Mouse (Mus musculus): ENCODE data around the gene Mlycd. TPM values are rescaled to one million over a fixed set of nuclear protein-coding genes. Genes with fewer than 3 reads are reported as not detected.

The Mlycd gene
- polyA plus RNA-seq, 1 experiment from 2014 or later = 16.6 TPM

GRCm38 (mm10) chr8:119434569-119434968 is 39.9 kb downstream of the Mlycd start:
- Histone ChIP-seq H3K27me3 (replicated peaks; ENCODE audit: control insufficient read depth, insufficient read depth, low read length) (no peaks in the 10 kb centered on the region), H3K9me3 (replicated peaks; ENCODE audit: control insufficient read depth, low read length) (no peaks in the 10 kb centered on the region), H3K4me1 (ENCODE audit: control insufficient read depth, insufficient read depth, low read length) (no peaks in the 10 kb centered on the region), H3K36me3 (ENCODE audit: control insufficient read depth, insufficient read depth, low read length) (no peaks in the 10 kb centered on the region), H3K27ac (ENCODE audit: low read depth, low read length) (no peak overlapping the region), H3K4me3 (ENCODE audit: low read depth, low read length) (no peak overlapping the region), H3K9ac (ENCODE audit: low read length) (no peak overlapping the region), H3K4me2 (ENCODE audit: low read length) (no peak overlapping the region)
- DNase-seq (ENCODE audit: low spot score) (no peak), ATAC-seq (no peak)
- WGBS = 89% methylated on average over 6 of the region's 6 CpGs

DNA sequence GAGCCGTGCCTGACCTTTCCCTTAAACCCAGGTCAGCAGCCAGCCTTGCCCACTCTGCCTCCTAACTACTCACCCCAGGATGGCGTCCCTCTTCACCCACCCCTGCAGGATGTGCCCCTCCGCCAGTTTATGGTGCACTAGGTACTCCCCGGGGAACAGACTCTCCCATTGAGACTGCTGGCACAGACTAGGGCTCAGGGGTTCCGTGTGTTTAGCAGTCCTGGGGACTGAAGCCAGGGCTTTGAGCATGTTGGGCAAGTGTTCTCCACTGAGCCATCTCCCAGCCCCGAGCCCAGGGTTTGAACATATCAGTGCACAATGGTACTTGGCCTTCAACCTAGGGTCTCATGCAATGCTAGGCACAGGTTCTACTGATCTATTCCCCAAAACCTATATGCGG is 40.8 kb downstream of the Mlycd start:
- Histone ChIP-seq H3K36me3 (ENCODE audit: control insufficient read depth, insufficient read depth, low read length) (no peaks in the 10 kb centered on the region), H3K4me3 (ENCODE audit: low read depth, low read length) (no peak overlapping the region), H3K27ac (ENCODE audit: low read depth, low read length) (no peak overlapping the region), H3K4me2 (ENCODE audit: low read length) (no peak overlapping the region), H3K9ac (ENCODE audit: low read length) (no peak overlapping the region), H3K9me3 (replicated peaks; ENCODE audit: control insufficient read depth, low read length) (no peaks in the 10 kb centered on the region), H3K27me3 (replicated peaks; ENCODE audit: control insufficient read depth, insufficient read depth, low read length) (no peaks in the 10 kb centered on the region), H3K4me1 (ENCODE audit: control insufficient read depth, insufficient read depth, low read length) (no peaks in the 10 kb centered on the region)
- ATAC-seq = no peak
- no peak for DNase-seq (ENCODE audit: low spot score)
- WGBS = 92% methylated on average over 7 of the region's 7 CpGs

DNA sequence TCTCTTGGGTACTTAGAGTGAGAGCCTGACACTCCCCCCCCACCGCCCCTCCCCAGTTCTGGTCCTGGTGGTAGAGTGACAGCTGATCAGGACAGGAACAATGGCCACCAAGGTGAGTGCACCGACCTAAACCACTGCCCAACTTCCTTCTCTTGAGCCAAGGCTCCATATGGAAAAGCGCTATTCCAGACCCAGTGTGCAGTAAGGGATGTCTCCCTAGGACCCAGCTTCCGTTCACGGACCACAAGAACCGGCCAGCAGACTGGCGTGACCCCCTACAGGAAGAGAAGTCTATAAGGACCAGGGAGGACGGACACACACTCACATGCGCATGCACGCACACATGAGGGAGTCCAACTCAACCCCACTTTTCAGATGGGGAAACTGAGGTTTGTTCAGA is 41.7 kb downstream of the Mlycd start:
- DNase-seq (ENCODE audit: low spot score) (no peak), ATAC-seq (no peak)
- H3K4me2 ChIP-seq (ENCODE audit: low read length) = no peak overlapping the region
- no peaks in the 10 kb centered on the region for H3K27me3 ChIP-seq (replicated peaks; ENCODE audit: control insufficient read depth, insufficient read depth, low read length)
- no peak overlapping the region for H3K27ac ChIP-seq (ENCODE audit: low read depth, low read length)
- WGBS = 86% methylated on average over 10 of the region's 10 CpGs
- H3K9ac ChIP-seq (ENCODE audit: low read length) = no peak overlapping the region
- H3K36me3 ChIP-seq (ENCODE audit: control insufficient read depth, insufficient read depth, low read length) = no peaks in the 10 kb centered on the region
- H3K9me3 ChIP-seq (replicated peaks; ENCODE audit: control insufficient read depth, low read length) = no peaks in the 10 kb centered on the region
- no peaks in the 10 kb centered on the region for H3K4me1 ChIP-seq (ENCODE audit: control insufficient read depth, insufficient read depth, low read length)
- no peak overlapping the region for H3K4me3 ChIP-seq (ENCODE audit: low read depth, low read length)

GRCm38 (mm10) chr8:119436933-119437332 is 42.3 kb downstream of the Mlycd start:
- H3K4me1 ChIP-seq (ENCODE audit: control insufficient read depth, insufficient read depth, low read length) = no peaks in the 10 kb centered on the region
- 20% methylated on average over 9 of the region's 9 CpGs for WGBS
- no peak overlapping the region for H3K4me3 ChIP-seq (ENCODE audit: low read depth, low read length)
- H3K4me2 ChIP-seq (ENCODE audit: low read length) = no peak overlapping the region
- ATAC-seq = no peak
- no peaks in the 10 kb centered on the region for H3K9me3 ChIP-seq (replicated peaks; ENCODE audit: control insufficient read depth, low read length)
- H3K27ac ChIP-seq (ENCODE audit: low read depth, low read length) = no peak overlapping the region
- no peak overlapping the region for H3K9ac ChIP-seq (ENCODE audit: low read length)
- H3K36me3 ChIP-seq (ENCODE audit: control insufficient read depth, insufficient read depth, low read length) = no peaks in the 10 kb centered on the region
- DNase-seq (ENCODE audit: low spot score) = no peak
- H3K27me3 ChIP-seq (replicated peaks; ENCODE audit: control insufficient read depth, insufficient read depth, low read length) = no peaks in the 10 kb centered on the region; the same call in 1 of the 2 replicates

DNA sequence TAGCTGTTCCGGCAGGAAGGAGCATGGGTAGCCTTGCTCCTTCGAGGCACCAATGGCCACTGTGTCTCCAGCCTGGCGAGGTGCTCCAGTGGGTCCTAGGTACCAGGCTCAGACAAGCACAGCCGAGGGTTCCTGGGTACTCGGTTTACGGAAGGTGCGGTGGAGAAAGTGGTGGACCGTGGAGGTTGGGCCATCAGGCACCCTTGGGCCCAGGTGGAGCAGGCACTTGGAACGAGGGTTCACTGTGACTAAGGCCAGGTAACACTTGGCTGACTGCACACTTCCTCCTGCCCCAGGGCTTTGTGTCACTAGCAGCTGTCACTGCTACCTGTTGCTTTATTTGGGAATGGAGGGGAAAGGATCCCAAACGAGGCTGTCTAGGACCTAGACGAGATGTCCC is 42.8 kb downstream of the Mlycd start:
- DNase-seq (ENCODE audit: low spot score) (no peak), ATAC-seq (no peak)
- H3K27me3 ChIP-seq (replicated peaks; ENCODE audit: control insufficient read depth, insufficient read depth, low read length) = no peaks in the 10 kb centered on the region; the same call in 1 of the 2 replicates
- no peaks in the 10 kb centered on the region for H3K36me3 ChIP-seq (ENCODE audit: control insufficient read depth, insufficient read depth, low read length)
- H3K4me2 ChIP-seq (ENCODE audit: low read length) = no peak overlapping the region
- H3K9ac ChIP-seq (ENCODE audit: low read length) = no peak overlapping the region
- no peak overlapping the region for H3K27ac ChIP-seq (ENCODE audit: low read depth, low read length)
- WGBS = 65% methylated on average over 11 of the region's 11 CpGs
- H3K4me3 ChIP-seq (ENCODE audit: low read depth, low read length) = no peak overlapping the region
- no peaks in the 10 kb centered on the region for H3K4me1 ChIP-seq (ENCODE audit: control insufficient read depth, insufficient read depth, low read length)
- no peaks in the 10 kb centered on the region for H3K9me3 ChIP-seq (replicated peaks; ENCODE audit: control insufficient read depth, low read length)

GRCm38 (mm10) chr8:119438876-119439275 is 44.2 kb downstream of the Mlycd start:
- 82% methylated on average over 6 of the region's 6 CpGs for WGBS

GRCm38 (mm10) chr8:119439424-119439823 is 44.7 kb downstream of the Mlycd start:
- Histone ChIP-seq H3K36me3 (ENCODE audit: control insufficient read depth, insufficient read depth, low read length) (no peaks in the 10 kb centered on the region), H3K4me2 (ENCODE audit: low read length) (no peak overlapping the region), H3K27ac (ENCODE audit: low read depth, low read length) (no peak overlapping the region), H3K9ac (ENCODE audit: low read length) (no peak overlapping the region), H3K4me1 (ENCODE audit: control insufficient read depth, insufficient read depth, low read length) (no peaks in the 10 kb centered on the region), H3K4me3 (ENCODE audit: low read depth, low read length) (no peak overlapping the region), H3K9me3 (replicated peaks; ENCODE audit: control insufficient read depth, low read length) (no peaks in the 10 kb centered on the region), H3K27me3 (replicated peaks; ENCODE audit: control insufficient read depth, insufficient read depth, low read length) (no peaks in the 10 kb centered on the region; the same call in 1 of the 2 replicates)
- WGBS = 94% methylated on average over 2 of the region's 2 CpGs
- DNase-seq (ENCODE audit: low spot score) (no peak), ATAC-seq (no peak)

More at GRCm38 (mm10) chr8:119438876-119439275, 44.2 kb downstream of the Mlycd start:
- Histone ChIP-seq H3K27ac (ENCODE audit: low read depth, low read length) (no peak overlapping the region), H3K36me3 (ENCODE audit: control insufficient read depth, insufficient read depth, low read length) (no peaks in the 10 kb centered on the region), H3K27me3 (replicated peaks; ENCODE audit: control insufficient read depth, insufficient read depth, low read length) (no peaks in the 10 kb centered on the region; the same call in 1 of the 2 replicates), H3K4me3 (ENCODE audit: low read depth, low read length) (no peak overlapping the region), H3K4me2 (ENCODE audit: low read length) (no peak overlapping the region), H3K9ac (ENCODE audit: low read length) (no peak overlapping the region), H3K4me1 (ENCODE audit: control insufficient read depth, insufficient read depth, low read length) (no peaks in the 10 kb centered on the region), H3K9me3 (replicated peaks; ENCODE audit: control insufficient read depth, low read length) (no peaks in the 10 kb centered on the region)
- ATAC-seq (no peak), DNase-seq (ENCODE audit: low spot score) (no peak)

GRCm38 (mm10) chr8:119439893-119440249 is 45.2 kb downstream of the Mlycd start:
- DNase-seq (ENCODE audit: low spot score) (no peak), ATAC-seq (no peak)
- Histone ChIP-seq H3K27ac (ENCODE audit: low read depth, low read length) (no peak overlapping the region), H3K36me3 (ENCODE audit: control insufficient read depth, insufficient read depth, low read length) (no peaks in the 10 kb centered on the region), H3K27me3 (replicated peaks; ENCODE audit: control insufficient read depth, insufficient read depth, low read length) (no peaks in the 10 kb centered on the region; the same call in 1 of the 2 replicates), H3K4me1 (ENCODE audit: control insufficient read depth, insufficient read depth, low read length) (no peaks in the 10 kb centered on the region), H3K4me2 (ENCODE audit: low read length) (no peak overlapping the region), H3K9me3 (replicated peaks; ENCODE audit: control insufficient read depth, low read length) (no peaks in the 10 kb centered on the region), H3K9ac (ENCODE audit: low read length) (no peak overlapping the region), H3K4me3 (ENCODE audit: low read depth, low read length) (no peak overlapping the region)
- 67% methylated on average over 7 of the region's 7 CpGs for WGBS

DNA sequence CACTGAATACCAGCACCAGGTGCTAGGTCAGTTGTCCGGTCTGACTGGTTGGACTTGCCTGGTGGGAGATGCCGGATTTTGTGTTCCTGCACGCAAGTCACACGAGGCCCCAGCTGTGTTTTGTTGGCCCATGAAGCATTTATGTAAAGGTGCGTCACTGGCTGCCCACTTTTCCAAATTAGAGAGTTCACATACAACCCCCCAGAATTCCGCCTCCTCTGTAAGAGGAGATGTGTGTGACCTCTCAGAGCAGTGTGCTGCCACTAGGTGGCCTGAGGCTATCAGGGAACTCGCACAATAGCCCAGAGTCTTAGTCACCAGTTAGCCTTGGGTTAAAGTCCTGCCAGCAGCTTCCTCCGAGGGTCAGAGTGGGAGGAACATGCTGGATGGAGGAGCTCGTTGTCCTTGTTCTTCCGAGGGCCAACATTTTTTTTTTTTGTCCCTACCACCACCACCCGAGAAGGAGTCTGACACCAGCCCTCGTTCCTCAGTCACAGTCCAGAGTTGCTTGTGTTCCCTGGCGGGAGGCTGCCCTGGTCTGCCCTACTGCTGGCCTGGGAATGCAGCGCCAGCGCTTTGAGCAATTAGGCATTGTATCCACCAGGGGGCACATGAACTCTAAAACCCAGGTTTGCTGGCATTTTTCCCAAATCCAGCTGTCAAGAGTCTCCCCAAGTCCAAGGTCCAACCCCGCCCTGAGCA is 45.7 kb downstream of the Mlycd start:
- Histone ChIP-seq H3K27me3 (replicated peaks; ENCODE audit: control insufficient read depth, insufficient read depth, low read length) (no peaks in the 10 kb centered on the region; the same call in 1 of the 2 replicates), H3K4me1 (ENCODE audit: control insufficient read depth, insufficient read depth, low read length) (no peaks in the 10 kb centered on the region), H3K36me3 (ENCODE audit: control insufficient read depth, insufficient read depth, low read length) (no peaks in the 10 kb centered on the region), H3K9ac (ENCODE audit: low read length) (no peak overlapping the region), H3K9me3 (replicated peaks; ENCODE audit: control insufficient read depth, low read length) (no peaks in the 10 kb centered on the region), H3K27ac (ENCODE audit: low read depth, low read length) (no peak overlapping the region), H3K4me2 (ENCODE audit: low read length) (no peak overlapping the region), H3K4me3 (ENCODE audit: low read depth, low read length) (no peak overlapping the region)
- peak; percentile 87 for DNase-seq (ENCODE audit: low spot score)
- WGBS = 14% methylated on average over 16 of the region's 16 CpGs
- ATAC-seq = 0 out of 2 replicates have a peak, but pooled peaks have one; percentile 54

Data from forebrain, embryonic 14.5 days (tissue).